ENCODE assay signal across 8 mouse cellular contexts in genomic region chr16:94601540-94601953, GRCm38 (mm10). TPM values are rescaled to one million over a fixed set of nuclear protein-coding genes. Genes with fewer than 3 reads are reported as not detected.
A peak's percentile ranks its signal among the peaks of the same experiment; 100 is the strongest.
DNase-seq lines count a peak whose midpoint lies in the region; ATAC-seq and TF ChIP-seq lines count a peak whose summit lies in the region.

No protein-coding gene starts in this region.

- peak; percentile 24 for DNase-seq in ovary, postnatal 36 days (ENCODE audit: low spot score)
- DNase-seq in ovary, postnatal 14 days (ENCODE audit: low spot score) = no peak
- DNase-seq in embryo, embryonic 10.5 days (ENCODE audit: low spot score) = peak; percentile 50
- DNase-seq in heart, postnatal 10 days = peak; percentile 81 to 83
- DNase-seq in kidney, postnatal 14 days = peak; percentile 83
- DNase-seq in liver, embryonic 14.5 days (ENCODE audit: low read depth in 3 of 3, low spot score in 3 of 3) = peak in 2 of 3 experiments; percentile 15 to 20
- peak; percentile 73 for DNase-seq in yolk sac, embryonic 10.5 days (ENCODE audit: low spot score)

- H3K4me1 ChIP-seq in liver, embryonic 14.5 days (replicated peaks; ENCODE audit: control insufficient read depth in 2 of 2, insufficient read depth in 2 of 2, low read length in 1 of 2) = peaks cover 22 to 52% of the 10 kb centered on the region in 2 experiments
- H3K4me1 ChIP-seq in olfactory bulb, adult 2 months (ENCODE audit: control insufficient read depth, insufficient read depth, low read length) = peaks cover 18% of the 10 kb centered on the region

- TF ChIP-seq CTCF in liver, embryonic 14.5 days (IDR thresholded peaks at IDR 0.05; ENCODE audit: low read depth) = no peak
- TF ChIP-seq CTCF in olfactory bulb, adult 2 months (IDR thresholded peaks at IDR 0.05; ENCODE audit: insufficient read depth, low read depth, low read length) = no peak

- intact Hi-C loops in heart, postnatal 10 days (cut with DNase I) = loop anchor here (2.0 kb wide), 2 partner anchors 13 to 15 kb away; no protein-coding TSS in a partner anchor

- H3K4me2 ChIP-seq in liver, embryonic 14.5 days (ENCODE audit: low read depth) = no peak overlapping the region

- 29% methylated on average over 6 of the region's 6 CpGs for WGBS in liver, embryonic 14.5 days (ENCODE audit: insufficient replicate concordance)
- 7% methylated on average over 6 of the region's 6 CpGs for WGBS in olfactory bulb, adult 2 months

- TF ChIP-seq EP300 in liver, embryonic 14.5 days (IDR thresholded peaks at IDR 0.05; ENCODE audit: low read depth) = no peak

- H3K27me3 ChIP-seq in liver, embryonic 14.5 days (ENCODE audit: control insufficient read depth, insufficient read depth, low read length) = no peaks in the 10 kb centered on the region

- H3K27ac ChIP-seq in liver, embryonic 14.5 days = no peak overlapping the region
- peak overlapping the region; percentile 69; the same call in 1 of the 2 replicates for H3K27ac ChIP-seq in olfactory bulb, adult 2 months (ENCODE audit: insufficient read depth, low read depth, low read length)

- H3K9me3 ChIP-seq in liver, embryonic 14.5 days (ENCODE audit: control insufficient read depth, low read length) = no peaks in the 10 kb centered on the region

- no peak for TF ChIP-seq POLR2A in olfactory bulb, adult 2 months (IDR thresholded peaks at IDR 0.05; ENCODE audit: insufficient read depth, low read depth, low read length)

- no peaks in the 10 kb centered on the region for H3K36me3 ChIP-seq in liver, embryonic 14.5 days (replicated peaks; ENCODE audit: control insufficient read depth, insufficient read depth, low read depth)

- no peak overlapping the region for H3K9ac ChIP-seq in liver, embryonic 14.5 days (replicated peaks)

- no peak for ATAC-seq in liver, embryonic 14.5 days (ENCODE audit: insufficient read depth)

- H3K4me3 ChIP-seq in liver, embryonic 14.5 days (ENCODE audit: insufficient read depth in 1 of 2, low read depth in 2 of 2, low read length in 2 of 2) = no peak overlapping the region
- H3K4me3 ChIP-seq in olfactory bulb, adult 2 months (ENCODE audit: insufficient read depth, low read depth, low read length) = no peak overlapping the region

RNA-seq across cellular contexts. Expression of gene Dyrk1a, which starts 31.7 kb away (rescaled TPM):
- total RNA-seq in heart, postnatal 10 days (2021) = 10 to 100 TPM; 86.2 to 99.2 TPM
- 7.5 and 9.2 TPM in 2 replicates for polyA plus RNA-seq in liver, embryonic 14.5 days (2012; rRNA removed)
- 5.0 and 5.6 TPM in 2 replicates for polyA plus RNA-seq in liver, embryonic 14.5 days (2014; fragmentation: Nextera tagmentation; extraction: Ambion mirVana)
- polyA plus RNA-seq in olfactory bulb, adult 2 months (2012; ENCODE audit: insufficient read depth, insufficient read length, low replicate concordance, missing spikeins) = not detected in 2 replicates
